Mouse (Mus musculus): ENCODE measurements at regions not wholly inside any gene's neighbourhood (a gene's known extent, or its start where the extent isn't known, plus 50 kb on each side); places are given as distances from the start of the nearest gene placed in this dataset.
"Not testable (repeated sequence)": the region's sequence is repeated elsewhere in the genome, so short reads cannot be mapped to it uniquely, and the experiment has no call there.

DNA sequence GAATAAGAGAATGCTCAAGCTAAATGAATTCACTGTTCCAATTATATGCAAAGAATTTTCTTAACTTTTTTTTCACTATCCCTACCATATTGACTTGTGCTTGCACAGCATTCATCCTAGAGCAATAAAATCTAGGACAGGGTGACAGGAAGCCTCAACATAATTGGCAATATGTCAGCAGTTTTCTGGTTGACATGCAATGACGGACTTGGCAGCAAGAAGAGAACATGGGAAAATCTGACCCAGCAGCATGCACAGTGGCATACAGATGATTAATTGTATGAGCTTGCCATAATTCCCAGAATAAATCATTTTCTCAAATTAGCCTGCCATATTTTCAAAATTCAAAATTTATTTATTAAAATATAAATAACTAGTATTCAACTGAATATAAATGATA, 152.7 kb downstream of the Amy2a5 start:
- DNase-seq (ENCODE audit: low spot score in 2 of 2), result no peak

- not testable (repeated sequence) for DNase-seq (ENCODE audit: low spot score in 2 of 2)
These were observed 167.8 kb downstream of the Amy2a5 start for GRCm38 (mm10) chr3:113090850-113091249.

GRCm38 (mm10) chr3:113080704-113081103, 177.9 kb downstream of the Amy2a5 start:
- DNase-seq (ENCODE audit: low spot score in 2 of 2), result peak in 1 of 2 experiments; percentile 32

All from spleen, postnatal 10 days (tissue).